Mouse (Mus musculus): Measurements from ENCODE around the gene Plod1.

Plod1 gene

GRCm38 (mm10) chr4:147938148-147939096 is 1.9 kb upstream of the Plod1 start:
- in situ Hi-C loops (cut with MseI, MboI): no loop called here

- in situ Hi-C loops (cut with MseI, MboI): no loop called here
Measured at GRCm38 (mm10) chr4:147937486-147937885, 919 bp upstream of the Plod1 start.

GRCm38 (mm10) chr4:147937021-147937420 is 454 bp upstream of the Plod1 start:
- in situ Hi-C loops (cut with MseI, MboI): no loop called here

GRCm38 (mm10) chr4:147935904-147936303 is 663 bp downstream of the Plod1 start:
- in situ Hi-C loops (cut with MseI, MboI): no loop called here

GRCm38 (mm10) chr4:147934611-147935010 is 2.0 kb downstream of the Plod1 start:
- in situ Hi-C loops (cut with MseI, MboI): no loop called here

GRCm38 (mm10) chr4:147934134-147934533 is 2.4 kb downstream of the Plod1 start:
- in situ Hi-C loops (cut with MseI, MboI): no loop called here

- in situ Hi-C loops (cut with MseI, MboI): no loop called here
Measured at GRCm38 (mm10) chr4:147930946-147931345, 5.6 kb downstream of the Plod1 start.

GRCm38 (mm10) chr4:147928540-147928939 is 8.0 kb downstream of the Plod1 start:
- in situ Hi-C loops (cut with MseI, MboI): no loop called here

GRCm38 (mm10) chr4:147928136-147928535 is 8.4 kb downstream of the Plod1 start:
- in situ Hi-C loops (cut with MseI, MboI): no loop called here

- in situ Hi-C loops (cut with MseI, MboI): no loop called here
Measured at GRCm38 (mm10) chr4:147927705-147928104, 8.9 kb downstream of the Plod1 start.

GRCm38 (mm10) chr4:147922341-147922740 is 14.2 kb downstream of the Plod1 start:
- in situ Hi-C loops (cut with MseI, MboI): no loop called here

- in situ Hi-C loops (cut with MseI, MboI): no loop called here
Measured at GRCm38 (mm10) chr4:147920973-147921372, 15.6 kb downstream of the Plod1 start.

GRCm38 (mm10) chr4:147918459-147919121 is 18.0 kb downstream of the Plod1 start:
- in situ Hi-C loops (cut with MseI, MboI): no loop called here

- in situ Hi-C loops (cut with MseI, MboI): no loop called here
Measured at GRCm38 (mm10) chr4:147909486-147909885, 27.1 kb downstream of the Plod1 start.

GRCm38 (mm10) chr4:147906230-147906629 is 30.3 kb downstream of the Plod1 start:
- in situ Hi-C loops (cut with MseI, MboI): no loop called here

GRCm38 (mm10) chr4:147905090-147905659 is 31.4 kb downstream of the Plod1 start:
- in situ Hi-C loops (cut with MseI, MboI): no loop called here

- in situ Hi-C loops (cut with MseI, MboI): no loop called here
Measured at GRCm38 (mm10) chr4:147904313-147905089, 32.1 kb downstream of the Plod1 start, which contains the start of gene Mfn2. Gene Mfn2, minus strand, starts transcription at chr4:147904704.

- in situ Hi-C loops (cut with MseI, MboI): no loop called here
Measured at GRCm38 (mm10) chr4:147903601-147904000, 33.0 kb downstream of the Plod1 start.

GRCm38 (mm10) chr4:147902906-147903500 is 33.6 kb downstream of the Plod1 start:
- in situ Hi-C loops (cut with MseI, MboI): no loop called here

GRCm38 (mm10) chr4:147900452-147900851 is 36.1 kb downstream of the Plod1 start:
- in situ Hi-C loops (cut with MseI, MboI): no loop called here

- in situ Hi-C loops (cut with MseI, MboI): no loop called here
Measured at GRCm38 (mm10) chr4:147897348-147897747, 39.2 kb downstream of the Plod1 start.
